Mouse (Mus musculus) testis, adult 2 months (tissue): Measurements from ENCODE around the gene Ddit4. TPM values are rescaled to one million over a fixed set of nuclear protein-coding genes. Genes with fewer than 3 reads are reported as not detected.

Source experiments
- H3K27ac ChIP-seq: fragments of 200-500 bp; 2 replicates; pipeline ENCODE4 v1.5.1; 2012; ENCODE audit warnings: low read depth, low read length; ENCODE audit not compliant: control insufficient read depth, insufficient read depth
- H3K27me3 ChIP-seq: fragments of 200-500 bp; 2 replicates; pipeline ENCODE4 v1.6.1; 2012; ENCODE audit warnings: mild to moderate bottlenecking, low read length, moderate library complexity; ENCODE audit not compliant: control insufficient read depth, insufficient read depth
- H3K36me3 ChIP-seq: fragments of 200-500 bp; 2 replicates; pipeline ENCODE4 v1.6.1; 2012; ENCODE audit warnings: mild to moderate bottlenecking, low read length; ENCODE audit not compliant: control insufficient read depth, insufficient read depth
- H3K4me1 ChIP-seq: fragments of 200-500 bp; 2 replicates; pipeline ENCODE4 v1.6.1; 2012; ENCODE audit warnings: low read length; ENCODE audit not compliant: control insufficient read depth, insufficient read depth
- H3K4me3 ChIP-seq: fragments of 200-500 bp; 2 replicates; pipeline ENCODE4 v1.5.1; 2012; ENCODE audit warnings: low read depth, mild to moderate bottlenecking, low read length, moderate library complexity, mixed read lengths; ENCODE audit not compliant: control insufficient read depth
- CTCF ChIP-seq: fragments of 200-500 bp; IDR thresholded peaks from 2 replicates; pipeline ENCODE4 v1.5.1; 2012; ENCODE audit warnings: low read depth, mild to moderate bottlenecking, inconsistent platforms, low read length, moderate library complexity; ENCODE audit not compliant: control insufficient read depth, insufficient read depth, insufficient replicate concordance
- POLR2A ChIP-seq: fragments of 200-500 bp; IDR thresholded peaks from 2 replicates; pipeline ENCODE4 v1.6.1; 2012; ENCODE audit warnings: low read depth, mild to moderate bottlenecking, inconsistent platforms, low read length, moderate library complexity; ENCODE audit not compliant: control insufficient read depth
- polyA plus RNA-seq: library from polyadenylated mRNA; depleted of rRNA; stranded (reverse); fragments of >200 nt; gene quantifications from 2 replicates; pipeline ENCODE4 v1.2.3, GENCODE M21; 2012

The Ddit4 gene
- polyA plus RNA-seq, 1 experiment: 23.0 TPM

GRCm38 (mm10) chr10:59923493-59923892 is 28.1 kb downstream of the Ddit4 start:
- peaks cover 10% of the 10 kb centered on the region for H3K4me1 ChIP-seq
- no peak overlapping the region for H3K27ac ChIP-seq

DNA sequence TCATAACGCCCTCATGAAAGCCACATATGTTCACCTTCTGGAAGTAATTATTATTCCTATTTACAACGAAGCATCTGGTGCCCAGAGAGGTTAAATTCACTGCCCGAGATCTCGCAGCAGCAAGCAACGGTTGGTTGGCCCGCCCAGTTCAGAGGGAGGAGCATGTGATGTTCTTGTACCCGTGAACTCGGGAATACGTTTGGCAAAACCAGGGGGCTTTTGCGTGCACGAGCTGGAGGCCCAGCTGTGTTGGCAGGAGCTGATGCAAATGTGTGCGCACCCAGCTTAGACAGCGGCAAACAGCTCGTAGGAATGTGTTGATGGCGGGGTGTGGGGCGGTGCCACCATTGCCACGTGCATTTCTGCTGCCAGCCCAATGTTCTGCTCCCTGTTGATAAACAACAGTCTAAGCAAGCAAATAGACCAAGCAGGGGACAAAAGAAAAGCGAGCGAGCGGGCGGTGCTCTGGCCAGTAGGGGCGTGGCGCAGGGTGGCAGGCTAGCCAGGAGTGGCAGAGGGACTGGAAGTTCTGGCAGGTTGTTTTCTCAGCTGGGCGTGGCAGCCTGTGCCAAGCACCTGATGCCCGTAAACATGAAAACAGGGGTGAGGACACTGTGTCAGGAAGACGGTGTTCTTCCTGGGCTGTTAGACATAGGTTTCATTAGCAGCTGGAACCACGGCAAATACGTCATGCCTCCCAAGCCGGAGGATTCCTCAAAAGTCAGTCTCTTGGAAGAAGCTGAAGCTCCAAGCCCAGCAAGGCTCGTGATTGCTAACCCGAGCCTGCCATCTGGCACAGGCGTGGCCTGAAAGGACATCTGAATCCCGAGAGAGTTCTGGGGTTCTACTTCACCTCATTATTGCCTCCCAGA is 30.6 kb downstream of the Ddit4 start:
- Histone ChIP-seq H3K4me1 (peaks cover 14% of the 10 kb centered on the region), H3K36me3 (no peaks in the 10 kb centered on the region), H3K4me3 (peak overlapping the region; percentile 57), H3K27ac (peak overlapping the region; percentile 41), H3K27me3 (no peaks in the 10 kb centered on the region)
- TF ChIP-seq CTCF (no peak), POLR2A (no peak)

More at GRCm38 (mm10) chr10:59923493-59923892, 28.1 kb downstream of the Ddit4 start:
- no peaks in the 10 kb centered on the region for H3K36me3 ChIP-seq
- H3K4me3 ChIP-seq: no peak overlapping the region
- H3K27me3 ChIP-seq: no peaks in the 10 kb centered on the region
- TF ChIP-seq POLR2A (no peak), CTCF (no peak)

- Histone ChIP-seq H3K4me3 (no peak overlapping the region; the same call in 1 of the 2 replicates), H3K36me3 (no peaks in the 10 kb centered on the region), H3K27ac (peak overlapping the region; percentile 41), H3K27me3 (no peaks in the 10 kb centered on the region), H3K4me1 (peaks cover 14% of the 10 kb centered on the region)
- TF ChIP-seq POLR2A (no peak), CTCF (no peak)
Measured at GRCm38 (mm10) chr10:59920485-59920809, 31.2 kb downstream of the Ddit4 start.

- Histone ChIP-seq H3K27ac (peak overlapping the region; percentile 2), H3K27me3 (no peaks in the 10 kb centered on the region), H3K4me3 (no peak overlapping the region), H3K36me3 (no peaks in the 10 kb centered on the region), H3K4me1 (peaks cover 14% of the 10 kb centered on the region)
- TF ChIP-seq POLR2A: no peak
- no peak for TF ChIP-seq CTCF
Measured at GRCm38 (mm10) chr10:59919494-59920181, 32.0 kb downstream of the Ddit4 start.

DNA sequence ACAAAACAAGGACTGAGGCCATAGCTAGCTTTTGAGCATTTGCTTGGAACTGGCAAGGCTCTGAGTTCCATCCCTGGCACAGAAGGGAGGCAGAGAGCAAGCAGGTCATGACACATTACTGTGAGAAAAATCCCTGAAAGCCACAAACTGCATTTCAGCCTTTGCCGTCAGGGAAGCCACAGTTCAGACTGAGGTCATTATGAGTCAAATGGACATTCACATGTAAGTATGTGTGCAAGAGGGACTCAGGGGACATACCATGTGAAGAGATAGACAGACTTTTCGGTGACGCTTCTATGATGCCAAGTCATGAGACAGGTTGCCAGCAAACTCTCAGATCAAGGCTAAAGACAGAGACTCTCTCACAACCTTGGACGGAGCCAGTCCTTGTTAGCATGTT is 33.5 kb downstream of the Ddit4 start:
- peaks cover 14% of the 10 kb centered on the region for H3K4me1 ChIP-seq

DNA sequence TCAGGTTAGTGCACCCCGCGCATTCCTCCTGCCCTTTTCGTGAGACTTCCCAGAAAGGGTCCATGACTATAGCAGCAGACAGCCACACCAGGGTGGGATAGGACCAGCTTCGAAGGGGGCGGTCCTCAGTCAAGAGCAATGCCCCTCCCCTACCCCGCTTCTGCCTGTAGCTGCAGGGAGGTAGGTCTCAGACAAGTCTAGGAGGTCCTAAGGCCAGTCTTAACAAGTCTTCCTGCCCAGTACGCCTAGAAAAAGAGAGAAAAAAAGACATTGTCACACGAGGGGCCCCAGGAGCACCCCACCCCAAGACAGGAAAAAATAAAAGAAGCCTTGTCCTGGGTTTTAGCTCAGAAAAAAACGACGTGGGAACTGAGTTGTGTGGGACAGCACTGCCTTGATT is 35.0 kb downstream of the Ddit4 start:
- H3K27ac ChIP-seq: no peak overlapping the region
- no peaks in the 10 kb centered on the region for H3K36me3 ChIP-seq
- H3K4me1 ChIP-seq: peaks cover 15% of the 10 kb centered on the region
- no peaks in the 10 kb centered on the region for H3K27me3 ChIP-seq
- TF ChIP-seq CTCF (no peak), POLR2A (no peak)
- no peak overlapping the region for H3K4me3 ChIP-seq

More for the DNA sequence above, 33.5 kb downstream of the Ddit4 start:
- TF ChIP-seq CTCF (no peak), POLR2A (no peak)
- Histone ChIP-seq H3K27me3 (no peaks in the 10 kb centered on the region), H3K4me3 (no peak overlapping the region), H3K36me3 (no peaks in the 10 kb centered on the region), H3K27ac (no peak overlapping the region)

- H3K36me3 ChIP-seq: no peaks in the 10 kb centered on the region
- H3K4me3 ChIP-seq: no peak overlapping the region
- H3K27ac ChIP-seq: no peak overlapping the region
- TF ChIP-seq CTCF: no peak
- TF ChIP-seq POLR2A: no peak
- H3K27me3 ChIP-seq: no peaks in the 10 kb centered on the region
- peaks cover 19% of the 10 kb centered on the region for H3K4me1 ChIP-seq
Measured at GRCm38 (mm10) chr10:59916159-59916558, 35.5 kb downstream of the Ddit4 start.
